Mouse (Mus musculus): ENCODE measurements around the gene Creb3.
A peak's percentile ranks its signal among the peaks of the same experiment; 100 is the strongest.

DNA sequence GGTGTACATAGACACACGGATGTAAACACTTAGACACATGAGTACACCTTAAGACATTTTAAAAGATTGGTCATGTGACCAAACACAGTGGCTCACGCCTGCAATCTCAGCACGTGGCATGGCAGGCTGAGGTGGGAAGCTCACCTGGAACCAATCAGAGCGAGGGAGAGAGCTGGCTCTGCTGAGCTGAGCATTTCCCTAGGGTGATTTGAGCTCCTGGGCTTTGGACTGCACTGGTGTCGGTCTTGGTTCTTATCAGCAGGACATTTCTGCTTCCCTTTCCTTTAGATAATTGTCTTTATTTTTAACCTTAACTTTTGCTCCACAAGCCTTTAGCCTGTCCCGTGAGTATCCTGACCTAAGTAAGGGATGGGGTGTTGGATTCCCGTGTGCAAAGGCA lies 25.5 kb downstream of the Creb3 start:
- TF ChIP-seq CTCF (IDR thresholded peaks at IDR 0.05; ENCODE audit: low read depth) (no peak), EP300 (IDR thresholded peaks at IDR 0.05; ENCODE audit: low read depth) (peak; percentile 38; the same call in 1 of the 2 replicates)
